Mouse (Mus musculus) erythroblast, embryonic 14.5 days (primary cell): ENCODE results near the gene Stac. TPM values are rescaled to one million over a fixed set of nuclear protein-coding genes. Genes with fewer than 3 reads are reported as not detected.

ENCODE experiments used
- H3K27me3 ChIP-seq: 2 replicates; pipeline ENCODE4 v1.6.1; 2012; ENCODE audit warnings: inconsistent platforms; ENCODE audit not compliant: control insufficient read depth
- H3K36me3 ChIP-seq: 2 replicates; pipeline ENCODE4 v1.6.1; 2012; ENCODE audit warnings: mild to moderate bottlenecking, inconsistent platforms; ENCODE audit not compliant: control insufficient read depth
- H3K4me1 ChIP-seq: 2 replicates; pipeline ENCODE4 v1.6.1; 2012; ENCODE audit warnings: inconsistent platforms; ENCODE audit not compliant: control insufficient read depth
- H3K4me3 ChIP-seq: replicated peaks from 2 replicates; pipeline ENCODE3; 2012; ENCODE audit warnings: moderate library complexity, mild to moderate bottlenecking, inconsistent platforms
- H3K9me3 ChIP-seq: 2 replicates; pipeline ENCODE4 v1.6.1; 2012; ENCODE audit warnings: low read length, inconsistent platforms, mixed read lengths; ENCODE audit not compliant: control insufficient read depth
- GATA1 ChIP-seq: IDR thresholded peaks from 2 replicates; pipeline ENCODE4 v1.6.1; 2012; ENCODE audit warnings: low read length, inconsistent platforms, mixed read lengths
- TAL1 ChIP-seq: IDR thresholded peaks from 3 replicates; pipeline ENCODE4 v1.6.1; 2012; ENCODE audit warnings: low read length, inconsistent platforms, mixed read lengths
- polyA plus RNA-seq: library from polyadenylated mRNA; stranded (reverse); fragments of >175 nt; gene quantifications from 2 replicates; pipeline ENCODE4 v1.2.3, GENCODE M21; 2012

Stac gene
- polyA plus RNA-seq, 1 experiment: not detected

- Histone ChIP-seq H3K4me3 (no peak overlapping the region), H3K9me3 (peaks cover 33% of the 10 kb centered on the region), H3K27me3 (no peaks in the 10 kb centered on the region), H3K4me1 (no peaks in the 10 kb centered on the region), H3K36me3 (no peaks in the 10 kb centered on the region)
- no peak for TF ChIP-seq TAL1
- no peak for TF ChIP-seq GATA1
Measured at GRCm38 (mm10) chr9:111632833-111633232, 57.3 kb downstream of the Stac start.

GRCm38 (mm10) chr9:111621191-111621590, 69.0 kb downstream of the Stac start:
- Histone ChIP-seq H3K27me3 (no peaks in the 10 kb centered on the region), H3K4me1 (no peaks in the 10 kb centered on the region), H3K4me3 (no peak overlapping the region), H3K9me3 (peaks cover 23% of the 10 kb centered on the region), H3K36me3 (no peaks in the 10 kb centered on the region)
- TF ChIP-seq GATA1: no peak
- no peak for TF ChIP-seq TAL1

GRCm38 (mm10) chr9:111611341-111611740, 78.8 kb downstream of the Stac start:
- no peaks in the 10 kb centered on the region for H3K36me3 ChIP-seq
- no peaks in the 10 kb centered on the region for H3K27me3 ChIP-seq
- TF ChIP-seq TAL1 (no peak), GATA1 (no peak)
- no peak overlapping the region for H3K4me3 ChIP-seq
- peaks cover 5% of the 10 kb centered on the region; the same call in 1 of the 2 replicates for H3K9me3 ChIP-seq
- no peaks in the 10 kb centered on the region for H3K4me1 ChIP-seq

GRCm38 (mm10) chr9:111608762-111609161, 81.4 kb downstream of the Stac start:
- no peak for TF ChIP-seq TAL1
- no peak for TF ChIP-seq GATA1

GRCm38 (mm10) chr9:111606603-111607002, 83.5 kb downstream of the Stac start:
- no peaks in the 10 kb centered on the region for H3K4me1 ChIP-seq
- H3K27me3 ChIP-seq: no peaks in the 10 kb centered on the region
- H3K36me3 ChIP-seq: no peaks in the 10 kb centered on the region
- TF ChIP-seq GATA1 (no peak), TAL1 (no peak)
- no peak overlapping the region for H3K4me3 ChIP-seq
- peaks cover 3% of the 10 kb centered on the region; the same call in 1 of the 2 replicates for H3K9me3 ChIP-seq

More at GRCm38 (mm10) chr9:111608762-111609161, 81.4 kb downstream of the Stac start:
- Histone ChIP-seq H3K36me3 (no peaks in the 10 kb centered on the region), H3K4me3 (no peak overlapping the region), H3K9me3 (peaks cover 3% of the 10 kb centered on the region; the same call in 1 of the 2 replicates), H3K27me3 (no peaks in the 10 kb centered on the region), H3K4me1 (no peaks in the 10 kb centered on the region)

GRCm38 (mm10) chr9:111587527-111587926, 102.6 kb downstream of the Stac start:
- Histone ChIP-seq H3K4me3 (no peak overlapping the region), H3K27me3 (no peaks in the 10 kb centered on the region)

GRCm38 (mm10) chr9:111578784-111579183, 111.4 kb downstream of the Stac start:
- Histone ChIP-seq H3K27me3 (no peaks in the 10 kb centered on the region), H3K4me1 (no peaks in the 10 kb centered on the region), H3K4me3 (no peak overlapping the region), H3K9me3 (no peaks in the 10 kb centered on the region), H3K36me3 (no peaks in the 10 kb centered on the region)
- TF ChIP-seq TAL1: no peak

More at GRCm38 (mm10) chr9:111587527-111587926, 102.6 kb downstream of the Stac start:
- H3K9me3 ChIP-seq: no peaks in the 10 kb centered on the region
- no peak for TF ChIP-seq TAL1
- no peaks in the 10 kb centered on the region for H3K4me1 ChIP-seq
- H3K36me3 ChIP-seq: no peaks in the 10 kb centered on the region

GRCm38 (mm10) chr9:111577453-111577852, 112.7 kb downstream of the Stac start:
- no peaks in the 10 kb centered on the region for H3K9me3 ChIP-seq
- H3K4me1 ChIP-seq: no peaks in the 10 kb centered on the region
- TF ChIP-seq TAL1: no peak
- no peak for TF ChIP-seq GATA1
- H3K27me3 ChIP-seq: no peaks in the 10 kb centered on the region
- no peaks in the 10 kb centered on the region for H3K36me3 ChIP-seq
- no peak overlapping the region for H3K4me3 ChIP-seq

- no peak for TF ChIP-seq TAL1
- Histone ChIP-seq H3K27me3 (no peaks in the 10 kb centered on the region), H3K9me3 (no peaks in the 10 kb centered on the region), H3K4me1 (no peaks in the 10 kb centered on the region), H3K4me3 (no peak overlapping the region), H3K36me3 (no peaks in the 10 kb centered on the region)
Measured at GRCm38 (mm10) chr9:111575889-111576288, 114.3 kb downstream of the Stac start.

GRCm38 (mm10) chr9:111573836-111574235, 116.3 kb downstream of the Stac start:
- TF ChIP-seq GATA1: no peak
- no peak for TF ChIP-seq TAL1
- H3K4me1 ChIP-seq: no peaks in the 10 kb centered on the region
- no peaks in the 10 kb centered on the region for H3K9me3 ChIP-seq
- H3K27me3 ChIP-seq: no peaks in the 10 kb centered on the region
- H3K36me3 ChIP-seq: no peaks in the 10 kb centered on the region
- no peak overlapping the region for H3K4me3 ChIP-seq
